8 mouse cellular contexts compared by ENCODE assay signal in genomic region chr4:32240457-32241030, GRCm38 (mm10). TPM values are rescaled to one million over a fixed set of nuclear protein-coding genes. Genes with fewer than 3 reads are reported as not detected.
A peak's percentile ranks its signal among the peaks of the same experiment; 100 is the strongest.
DNase-seq lines count a peak whose midpoint lies in the region; ATAC-seq and TF ChIP-seq lines count a peak whose summit lies in the region.

No protein-coding gene starts in this region.

- H3K4me2 ChIP-seq in kidney, embryonic 14.5 days (replicated peaks; ENCODE audit: low read depth, low read length) = peak overlapping the region; percentile 95
- peak overlapping the region; percentile 83 for H3K4me2 ChIP-seq in embryonic facial prominence, embryonic 11.5 days (ENCODE audit: low read depth, low read length)
- peak overlapping the region; percentile 96 for H3K4me2 ChIP-seq in hindbrain, postnatal 0 days (ENCODE audit: low read depth, low read length)
- peak overlapping the region; percentile 63 for H3K4me2 ChIP-seq in midbrain, embryonic 16.5 days (ENCODE audit: low read length)

- peak overlapping the region; percentile 87 for H3K4me3 ChIP-seq in kidney, embryonic 14.5 days (ENCODE audit: low read length)
- H3K4me3 ChIP-seq in embryonic facial prominence, embryonic 11.5 days (ENCODE audit: low read depth, low read length) = peak overlapping the region; percentile 91
- H3K4me3 ChIP-seq in hindbrain, postnatal 0 days (ENCODE audit: low read length) = peak overlapping the region; percentile 97
- peak overlapping the region; percentile 99 for H3K4me3 ChIP-seq in midbrain, embryonic 16.5 days (ENCODE audit: low read depth, low read length)

- peak overlapping the region; percentile 89; the same call in 1 of the 2 replicates for H3K9ac ChIP-seq in kidney, embryonic 14.5 days (ENCODE audit: low read depth, low read length)
- no peak overlapping the region; the same call in 1 of the 2 replicates for H3K9ac ChIP-seq in embryonic facial prominence, embryonic 11.5 days (replicated peaks; ENCODE audit: low read length)
- H3K9ac ChIP-seq in hindbrain, postnatal 0 days (replicated peaks; ENCODE audit: low read length) = peak overlapping the region; percentile 93
- H3K9ac ChIP-seq in midbrain, embryonic 16.5 days (ENCODE audit: low read depth, low read length) = peak overlapping the region; percentile 96

- no peaks in the 10 kb centered on the region for H3K9me3 ChIP-seq in kidney, embryonic 14.5 days (ENCODE audit: control insufficient read depth, low read length)
- no peaks in the 10 kb centered on the region for H3K9me3 ChIP-seq in embryonic facial prominence, embryonic 11.5 days (replicated peaks; ENCODE audit: control insufficient read depth, low read length)
- H3K9me3 ChIP-seq in hindbrain, postnatal 0 days (ENCODE audit: low read length) = no peaks in the 10 kb centered on the region
- H3K9me3 ChIP-seq in midbrain, embryonic 16.5 days (replicated peaks; ENCODE audit: control insufficient read depth, low read length, poor library complexity, severe bottlenecking) = no peaks in the 10 kb centered on the region

- peaks cover 18% of the 10 kb centered on the region; the same call in 1 of the 2 replicates for H3K4me1 ChIP-seq in kidney, embryonic 14.5 days (ENCODE audit: control insufficient read depth, insufficient read depth, low read length)
- peaks cover 14% of the 10 kb centered on the region for H3K4me1 ChIP-seq in embryonic facial prominence, embryonic 11.5 days (ENCODE audit: control insufficient read depth, insufficient read depth, low read length)
- H3K4me1 ChIP-seq in hindbrain, postnatal 0 days (ENCODE audit: insufficient read depth, low read length) = peaks cover 37% of the 10 kb centered on the region
- peaks cover 33% of the 10 kb centered on the region for H3K4me1 ChIP-seq in midbrain, embryonic 16.5 days (ENCODE audit: control insufficient read depth, insufficient read depth, low read length)

- no peak for ATAC-seq in kidney, embryonic 14.5 days (ENCODE audit: low FRiP score, low TSS enrichment)
- no peak for ATAC-seq in embryonic facial prominence, embryonic 11.5 days (replicated peaks; ENCODE audit: insufficient number of reproducible peaks, low FRiP score, low TSS enrichment, low read depth)
- ATAC-seq in hindbrain, postnatal 0 days = no peak
- no peak for ATAC-seq in midbrain, embryonic 16.5 days

- WGBS in kidney, embryonic 14.5 days = 15% methylated on average over 9 of the region's 9 CpGs
- 14% methylated on average over 9 of the region's 9 CpGs for WGBS in embryonic facial prominence, embryonic 11.5 days
- WGBS in hindbrain, postnatal 0 days = 12% methylated on average over 9 of the region's 9 CpGs
- WGBS in midbrain, embryonic 16.5 days = 14% methylated on average over 9 of the region's 9 CpGs

- no peak for DNase-seq in kidney, adult 11 months
- no peak for DNase-seq in embryonic facial prominence, embryonic 11.5 days (ENCODE audit: low spot score)
- peak; percentile 32 for DNase-seq in hindbrain, postnatal 0 days (ENCODE audit: low spot score)
- DNase-seq in retina, postnatal 1 day = no peak
- no peak for DNase-seq in retina, embryonic 14.5 days (ENCODE audit: low spot score)
- no peak for DNase-seq in B cell, adult 2 months

- TF ChIP-seq CTCF in hindbrain, postnatal 0 days (IDR thresholded peaks at IDR 0.05; ENCODE audit: low read depth) = no peak

- no peaks in the 10 kb centered on the region for H3K36me3 ChIP-seq in kidney, embryonic 14.5 days (ENCODE audit: control insufficient read depth, insufficient read depth, low read length)
- no peaks in the 10 kb centered on the region for H3K36me3 ChIP-seq in embryonic facial prominence, embryonic 11.5 days (replicated peaks; ENCODE audit: control insufficient read depth, insufficient read depth, low read depth, low read length)
- no peaks in the 10 kb centered on the region for H3K36me3 ChIP-seq in hindbrain, postnatal 0 days (ENCODE audit: insufficient read depth, low read length)
- H3K36me3 ChIP-seq in midbrain, embryonic 16.5 days (ENCODE audit: control insufficient read depth, insufficient read depth, low read length) = no peaks in the 10 kb centered on the region

- H3K27me3 ChIP-seq in kidney, embryonic 14.5 days (ENCODE audit: control insufficient read depth, insufficient read depth, low read length) = no peaks in the 10 kb centered on the region
- H3K27me3 ChIP-seq in embryonic facial prominence, embryonic 11.5 days (ENCODE audit: control insufficient read depth, insufficient read depth, low read length) = no peaks in the 10 kb centered on the region
- no peaks in the 10 kb centered on the region for H3K27me3 ChIP-seq in hindbrain, postnatal 0 days (ENCODE audit: insufficient read depth, low read length)
- H3K27me3 ChIP-seq in midbrain, embryonic 16.5 days (ENCODE audit: control insufficient read depth, insufficient read depth, low read depth, low read length) = no peaks in the 10 kb centered on the region

- H3K27ac ChIP-seq in kidney, embryonic 14.5 days (ENCODE audit: low read depth, low read length) = no peak overlapping the region
- H3K27ac ChIP-seq in embryonic facial prominence, embryonic 11.5 days (replicated peaks; ENCODE audit: low read depth, low read length) = no peak overlapping the region
- no peak overlapping the region for H3K27ac ChIP-seq in hindbrain, postnatal 0 days
- H3K27ac ChIP-seq in midbrain, embryonic 16.5 days (ENCODE audit: low read length) = peak overlapping the region; percentile 28; the same call in 1 of the 2 replicates

RNA-seq across cellular contexts. Expression of gene Bach2, which starts 1.9 kb away (rescaled TPM):
- polyA plus RNA-seq in kidney, embryonic 14.5 days (2014; fragmentation: Nextera tagmentation; extraction: Ambion mirVana) = 9.7 and 13.3 TPM in 2 replicates
- 11.0 and 11.5 TPM in 2 replicates for polyA plus RNA-seq in embryonic facial prominence, embryonic 11.5 days (2014; fragmentation: Nextera tagmentation; extraction: Ambion mirVana)
- total RNA-seq in hindbrain, postnatal 0 days (2014; rRNA removed) = 11.7 and 13.9 TPM in 2 replicates
- 12.6 and 14.7 TPM in 2 replicates for polyA plus RNA-seq in hindbrain, postnatal 0 days (2015; fragmentation: Nextera tagmentation; extraction: Ambion mirVana)
- 18.8 and 20.8 TPM in 2 replicates for polyA plus RNA-seq in midbrain, embryonic 16.5 days (2015; fragmentation: Nextera tagmentation; extraction: Ambion mirVana)
